Mouse (Mus musculus): ENCODE data around the gene Gchfr.

DNA sequence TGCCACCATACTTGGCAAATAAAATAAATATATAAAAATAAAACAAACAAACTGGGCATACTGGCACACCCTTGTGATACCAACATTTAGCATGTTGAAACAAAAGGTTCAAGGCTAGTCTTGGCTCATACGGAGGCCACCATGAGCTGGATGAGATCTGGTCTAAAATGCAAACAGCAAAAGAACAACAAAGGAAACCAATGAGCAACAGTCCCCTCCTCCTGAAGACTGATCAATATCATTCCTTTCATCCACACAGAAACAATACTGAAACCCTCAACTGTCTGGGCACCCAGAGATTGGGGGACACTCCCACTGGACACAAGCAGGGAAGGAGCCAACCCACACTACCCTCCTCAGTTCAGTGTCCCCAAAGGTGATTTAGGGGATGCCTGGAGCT is 29.9 kb downstream of the Gchfr start:
- TF ChIP-seq POLR2A (IDR thresholded peaks at IDR 0.05; ENCODE audit: extremely low read depth, insufficient read depth, low read length): no peak
- TF ChIP-seq CTCF (IDR thresholded peaks at IDR 0.05; ENCODE audit: extremely low read depth, insufficient read depth, low read length): no peak
